Mouse (Mus musculus) bone marrow macrophage, adult 2 months (primary cell): ENCODE results near the gene Chn2.

ENCODE experiments used
- CTCF ChIP-seq: IDR thresholded peaks from 2 replicates; pipeline ENCODE4 v1.5.1; 2012; ENCODE audit warnings: low read depth, mild to moderate bottlenecking, low read length, moderate library complexity
- POLR2A ChIP-seq: IDR thresholded peaks from 2 replicates; pipeline ENCODE4 v1.6.1; 2012; ENCODE audit warnings: mild to moderate bottlenecking, low read depth, low read length, borderline replicate concordance

- TF ChIP-seq CTCF (no peak), POLR2A (no peak)
These were observed 59.0 kb downstream of the Chn2 start for GRCm38 (mm10) chr6:54098339-54098738.
